ENCODE assay signal across 8 mouse cellular contexts in the genomic region with DNA sequence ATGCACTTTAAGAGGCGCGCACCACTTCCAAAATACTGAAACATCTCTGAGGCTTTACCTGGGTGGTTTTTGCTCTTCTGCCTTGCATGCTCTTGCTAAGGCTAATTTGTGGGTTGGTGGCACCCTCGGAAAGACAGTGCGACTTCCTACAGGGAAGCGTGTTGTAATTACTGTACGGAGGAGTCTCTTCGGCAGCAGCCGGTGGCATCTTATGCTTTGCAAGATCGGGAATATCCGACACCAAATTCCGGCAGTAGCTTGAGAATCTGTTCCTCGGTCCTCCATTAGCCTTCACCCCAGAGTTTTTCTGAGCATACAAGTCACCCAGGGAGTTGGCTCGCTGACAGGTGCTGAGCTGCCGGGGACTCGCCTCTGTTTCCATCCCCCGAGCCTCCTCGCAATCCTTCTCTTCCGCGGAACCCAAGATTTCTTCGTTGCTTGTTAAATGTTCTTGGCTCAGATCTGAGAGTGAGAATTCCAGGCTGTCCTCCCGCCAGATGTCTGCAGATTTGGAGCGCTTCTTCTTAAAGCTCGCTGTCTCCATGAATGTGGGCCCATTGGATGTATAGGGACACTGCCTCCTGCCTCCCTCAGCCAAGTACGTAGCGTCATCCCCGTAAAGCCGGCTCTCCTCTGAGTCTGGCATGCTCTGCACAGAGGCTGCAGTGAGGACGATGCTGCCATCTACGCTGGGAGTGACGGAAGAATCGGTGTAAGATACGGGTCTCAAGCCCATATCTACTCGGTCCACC.
DNase-seq lines count a peak whose midpoint lies in the region; ATAC-seq and TF ChIP-seq lines count a peak whose summit lies in the region.

No protein-coding gene starts in this region.

- no peaks in the 10 kb centered on the region for H3K9me3 ChIP-seq in intestine, postnatal 0 days (ENCODE audit: control insufficient read depth)
- no peaks in the 10 kb centered on the region for H3K9me3 ChIP-seq in intestine, embryonic 15.5 days
- no peaks in the 10 kb centered on the region for H3K9me3 ChIP-seq in limb, embryonic 15.5 days
- peaks cover 4% of the 10 kb centered on the region; the same call in 1 of the 2 replicates for H3K9me3 ChIP-seq in kidney, embryonic 14.5 days (ENCODE audit: control insufficient read depth, low read length)

- no peaks in the 10 kb centered on the region for H3K4me1 ChIP-seq in intestine, postnatal 0 days (replicated peaks; ENCODE audit: control insufficient read depth, insufficient read depth, low read length)
- H3K4me1 ChIP-seq in intestine, embryonic 15.5 days (replicated peaks), result no peaks in the 10 kb centered on the region
- H3K4me1 ChIP-seq in brown adipose tissue, adult 24 weeks (ENCODE audit: control insufficient read depth, insufficient read depth, insufficient read length, low read length), result peaks cover 3% of the 10 kb centered on the region; the same call in 1 of the 2 replicates
- peaks cover 48% of the 10 kb centered on the region for H3K4me1 ChIP-seq in limb, embryonic 15.5 days
- H3K4me1 ChIP-seq in kidney, embryonic 14.5 days (ENCODE audit: control insufficient read depth, insufficient read depth, low read length), result peaks cover 9% of the 10 kb centered on the region; the same call in 1 of the 2 replicates

- no peak overlapping the region for H3K27ac ChIP-seq in intestine, postnatal 0 days (ENCODE audit: low read depth, low read length)
- no peak overlapping the region for H3K27ac ChIP-seq in intestine, embryonic 15.5 days
- H3K27ac ChIP-seq in brown adipose tissue, adult 24 weeks (replicated peaks; ENCODE audit: low read depth, low read length), result no peak overlapping the region
- H3K27ac ChIP-seq in limb, embryonic 15.5 days, result peak overlapping the region; percentile 59; the same call in 1 of the 2 replicates
- no peak overlapping the region for H3K27ac ChIP-seq in kidney, embryonic 14.5 days (ENCODE audit: low read depth, low read length)

- WGBS in intestine, postnatal 0 days, result 85% methylated on average over 33 of the region's 33 CpGs
- 83% methylated on average over 33 of the region's 33 CpGs for WGBS in intestine, embryonic 15.5 days
- 60% methylated on average over 33 of the region's 33 CpGs for WGBS in limb, embryonic 15.5 days
- 90% methylated on average over 33 of the region's 33 CpGs for WGBS in kidney, embryonic 14.5 days

- H3K4me3 ChIP-seq in intestine, postnatal 0 days (ENCODE audit: low read depth, low read length), result no peak overlapping the region
- no peak overlapping the region for H3K4me3 ChIP-seq in intestine, embryonic 15.5 days (replicated peaks)
- 0 out of 2 replicates have a peak overlapping the region, but pooled peaks have one; percentile 19 for H3K4me3 ChIP-seq in brown adipose tissue, adult 24 weeks (ENCODE audit: insufficient read depth, low read depth, low read length)
- 0 out of 2 replicates have a peak overlapping the region, but pooled peaks have one; percentile 8 for H3K4me3 ChIP-seq in limb, embryonic 15.5 days
- no peak overlapping the region for H3K4me3 ChIP-seq in kidney, embryonic 14.5 days (ENCODE audit: low read length)

- TF ChIP-seq CTCF in intestine, postnatal 0 days (IDR thresholded peaks at IDR 0.05; ENCODE audit: low read depth), result no peak

- no peak for ATAC-seq in intestine, postnatal 0 days
- no peak for ATAC-seq in intestine, embryonic 15.5 days
- no peak; the same call in 1 of the 2 replicates for ATAC-seq in limb, embryonic 15.5 days (ENCODE audit: insufficient number of reproducible peaks, low FRiP score, low TSS enrichment, low read depth)
- ATAC-seq in kidney, embryonic 14.5 days (ENCODE audit: low FRiP score, low TSS enrichment), result no peak

- H3K9ac ChIP-seq in intestine, postnatal 0 days (ENCODE audit: low read depth, low read length), result no peak overlapping the region
- no peak overlapping the region for H3K9ac ChIP-seq in intestine, embryonic 15.5 days
- H3K9ac ChIP-seq in limb, embryonic 15.5 days, result no peak overlapping the region
- no peak overlapping the region for H3K9ac ChIP-seq in kidney, embryonic 14.5 days (ENCODE audit: low read depth, low read length)

- H3K4me2 ChIP-seq in intestine, postnatal 0 days (replicated peaks; ENCODE audit: low read depth), result 0 out of 2 replicates have a peak overlapping the region, but pooled peaks have one; percentile 9
- H3K4me2 ChIP-seq in intestine, embryonic 15.5 days (replicated peaks), result no peak overlapping the region
- H3K4me2 ChIP-seq in limb, embryonic 15.5 days, result peak overlapping the region; percentile 27
- no peak overlapping the region for H3K4me2 ChIP-seq in kidney, embryonic 14.5 days (replicated peaks; ENCODE audit: low read depth, low read length)

- H3K36me3 ChIP-seq in intestine, postnatal 0 days (ENCODE audit: control insufficient read depth, insufficient read depth), result no peaks in the 10 kb centered on the region
- H3K36me3 ChIP-seq in intestine, embryonic 15.5 days, result no peaks in the 10 kb centered on the region
- peaks cover 5% of the 10 kb centered on the region; the same call in 1 of the 2 replicates for H3K36me3 ChIP-seq in limb, embryonic 15.5 days
- no peaks in the 10 kb centered on the region for H3K36me3 ChIP-seq in kidney, embryonic 14.5 days (ENCODE audit: control insufficient read depth, insufficient read depth, low read length)

- peak; percentile 55 to 59 for DNase-seq in frontal cortex, postnatal 10 days (ENCODE audit: low spot score in 2 of 2)
- no peak for DNase-seq in adrenal gland, adult 8-10 months
- no peak for DNase-seq in ovary, postnatal 14 days (ENCODE audit: low spot score)

- no peaks in the 10 kb centered on the region for H3K27me3 ChIP-seq in intestine, postnatal 0 days (replicated peaks; ENCODE audit: control insufficient read depth, insufficient read depth, low read length)
- no peaks in the 10 kb centered on the region for H3K27me3 ChIP-seq in intestine, embryonic 15.5 days (replicated peaks)
- no peaks in the 10 kb centered on the region for H3K27me3 ChIP-seq in limb, embryonic 15.5 days
- H3K27me3 ChIP-seq in kidney, embryonic 14.5 days (ENCODE audit: control insufficient read depth, insufficient read depth, low read length), result no peaks in the 10 kb centered on the region

Comparison
In these comparisons a context has a peak if more than half of its experiments do, and no peak if none do; other contexts are left out.
1. H3K4me2 ChIP-seq: peak in intestine, postnatal 0 days (single experiment) and limb, embryonic 15.5 days (single experiment); none in intestine, embryonic 15.5 days (single experiment) and kidney, embryonic 14.5 days (single experiment).
2. H3K4me3 ChIP-seq: peak in brown adipose tissue, adult 24 weeks (single experiment) and limb, embryonic 15.5 days (single experiment); none in intestine, postnatal 0 days (single experiment), intestine, embryonic 15.5 days (single experiment) and kidney, embryonic 14.5 days (single experiment).
3. DNase-seq: peak in frontal cortex, postnatal 10 days (2 of 2); none in adrenal gland, adult 8-10 months (single experiment) and ovary, postnatal 14 days (single experiment).